8 mouse cellular contexts compared by ENCODE assay signal in the genomic region with DNA sequence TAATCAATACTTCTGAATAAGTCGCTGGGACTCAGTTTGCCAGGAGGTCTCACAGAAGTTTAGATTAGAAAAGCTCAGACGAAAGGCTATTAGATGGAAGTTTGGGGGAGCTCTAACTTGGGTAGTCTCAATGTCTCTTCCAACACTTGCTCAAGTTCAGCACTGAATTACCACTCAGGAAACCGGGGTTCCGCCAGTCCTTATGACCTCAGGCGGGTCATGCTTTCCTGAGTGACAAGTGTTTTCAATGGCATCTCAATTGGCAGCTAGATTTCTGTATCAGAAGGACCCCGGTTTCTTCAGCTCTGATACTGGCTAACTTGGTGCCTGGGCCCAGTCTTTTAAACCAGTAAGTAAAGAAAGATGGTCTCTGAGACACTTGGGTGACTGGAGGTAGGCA. TPM values are rescaled to one million over a fixed set of nuclear protein-coding genes. Genes with fewer than 3 reads are reported as not detected.
A peak's percentile ranks its signal among the peaks of the same experiment; 100 is the strongest.
DNase-seq lines count a peak whose midpoint lies in the region; ATAC-seq lines count a peak whose summit lies in the region.

No protein-coding gene starts in this region.

- H3K9me3 ChIP-seq in kidney, embryonic 14.5 days (ENCODE audit: control insufficient read depth, low read length): no peaks in the 10 kb centered on the region
- no peaks in the 10 kb centered on the region for H3K9me3 ChIP-seq in embryonic facial prominence, embryonic 11.5 days (replicated peaks; ENCODE audit: control insufficient read depth, low read length)
- no peaks in the 10 kb centered on the region for H3K9me3 ChIP-seq in intestine, embryonic 14.5 days (ENCODE audit: control insufficient read depth, low read length)
- H3K9me3 ChIP-seq in midbrain, embryonic 16.5 days (replicated peaks; ENCODE audit: control insufficient read depth, low read length, poor library complexity, severe bottlenecking): no peaks in the 10 kb centered on the region

- DNase-seq in kidney, adult 8-10 months: no peak
- DNase-seq in embryonic facial prominence, embryonic 11.5 days (ENCODE audit: low spot score): no peak
- DNase-seq in intestine, embryonic 14.5 days (ENCODE audit: low spot score): no peak
- no peak for DNase-seq in left cerebral cortex, postnatal 4 days
- DNase-seq in frontal cortex, postnatal 14 days (ENCODE audit: low spot score in 2 of 2): no peak
- no peak for DNase-seq in frontal cortex, postnatal 36 days (ENCODE audit: low spot score in 2 of 2)

- intact Hi-C loops in left cerebral cortex, postnatal 4 days (cut with DNase I): no loop called here

- H3K4me2 ChIP-seq in kidney, embryonic 14.5 days (replicated peaks; ENCODE audit: low read depth, low read length): peak overlapping the region; percentile 69
- peak overlapping the region; percentile 85 for H3K4me2 ChIP-seq in embryonic facial prominence, embryonic 11.5 days (ENCODE audit: low read depth, low read length)
- peak overlapping the region; percentile 69 for H3K4me2 ChIP-seq in intestine, embryonic 14.5 days (ENCODE audit: low read length)
- H3K4me2 ChIP-seq in midbrain, embryonic 16.5 days (ENCODE audit: low read length): peak overlapping the region; percentile 89

- peak overlapping the region; percentile 48 for H3K4me3 ChIP-seq in kidney, embryonic 14.5 days (ENCODE audit: low read length)
- H3K4me3 ChIP-seq in embryonic facial prominence, embryonic 11.5 days (ENCODE audit: low read depth, low read length): peak overlapping the region; percentile 42
- peak overlapping the region; percentile 40 for H3K4me3 ChIP-seq in intestine, embryonic 14.5 days (ENCODE audit: low read depth, low read length)
- H3K4me3 ChIP-seq in midbrain, embryonic 16.5 days (ENCODE audit: low read depth, low read length): no peak overlapping the region

- ATAC-seq in kidney, embryonic 14.5 days (ENCODE audit: low FRiP score, low TSS enrichment): no peak
- no peak for ATAC-seq in embryonic facial prominence, embryonic 11.5 days (replicated peaks; ENCODE audit: insufficient number of reproducible peaks, low FRiP score, low TSS enrichment, low read depth)
- no peak for ATAC-seq in intestine, embryonic 14.5 days (replicated peaks; ENCODE audit: low FRiP score, low TSS enrichment, low read depth)
- ATAC-seq in midbrain, embryonic 16.5 days: no peak

- H3K27ac ChIP-seq in kidney, embryonic 14.5 days (ENCODE audit: low read depth, low read length): peak overlapping the region; percentile 24; the same call in 1 of the 2 replicates
- H3K27ac ChIP-seq in embryonic facial prominence, embryonic 11.5 days (replicated peaks; ENCODE audit: low read depth, low read length): no peak overlapping the region
- no peak overlapping the region for H3K27ac ChIP-seq in intestine, embryonic 14.5 days (ENCODE audit: low read depth)
- H3K27ac ChIP-seq in midbrain, embryonic 16.5 days (ENCODE audit: low read length): no peak overlapping the region

- H3K9ac ChIP-seq in kidney, embryonic 14.5 days (ENCODE audit: low read depth, low read length): peak overlapping the region; percentile 60; the same call in 1 of the 2 replicates
- H3K9ac ChIP-seq in embryonic facial prominence, embryonic 11.5 days (replicated peaks; ENCODE audit: low read length): no peak overlapping the region
- H3K9ac ChIP-seq in intestine, embryonic 14.5 days (ENCODE audit: low read length): peak overlapping the region; percentile 45; the same call in 1 of the 2 replicates
- H3K9ac ChIP-seq in midbrain, embryonic 16.5 days (ENCODE audit: low read depth, low read length): no peak overlapping the region

- no peaks in the 10 kb centered on the region for H3K4me1 ChIP-seq in kidney, embryonic 14.5 days (ENCODE audit: control insufficient read depth, insufficient read depth, low read length)
- no peaks in the 10 kb centered on the region for H3K4me1 ChIP-seq in embryonic facial prominence, embryonic 11.5 days (ENCODE audit: control insufficient read depth, insufficient read depth, low read length)
- H3K4me1 ChIP-seq in intestine, embryonic 14.5 days (replicated peaks; ENCODE audit: control insufficient read depth, insufficient read depth, low read length): no peaks in the 10 kb centered on the region; the same call in 1 of the 2 replicates
- H3K4me1 ChIP-seq in midbrain, embryonic 16.5 days (ENCODE audit: control insufficient read depth, insufficient read depth, low read length): no peaks in the 10 kb centered on the region; the same call in 1 of the 2 replicates

- no peaks in the 10 kb centered on the region for H3K36me3 ChIP-seq in kidney, embryonic 14.5 days (ENCODE audit: control insufficient read depth, insufficient read depth, low read length)
- H3K36me3 ChIP-seq in embryonic facial prominence, embryonic 11.5 days (replicated peaks; ENCODE audit: control insufficient read depth, insufficient read depth, low read depth, low read length): no peaks in the 10 kb centered on the region
- no peaks in the 10 kb centered on the region for H3K36me3 ChIP-seq in intestine, embryonic 14.5 days (ENCODE audit: control insufficient read depth, insufficient read depth, low read length)
- no peaks in the 10 kb centered on the region for H3K36me3 ChIP-seq in midbrain, embryonic 16.5 days (ENCODE audit: control insufficient read depth, insufficient read depth, low read length)

- H3K27me3 ChIP-seq in kidney, embryonic 14.5 days (ENCODE audit: control insufficient read depth, insufficient read depth, low read length): no peaks in the 10 kb centered on the region; the same call in 1 of the 2 replicates
- H3K27me3 ChIP-seq in embryonic facial prominence, embryonic 11.5 days (ENCODE audit: control insufficient read depth, insufficient read depth, low read length): peaks cover 3% of the 10 kb centered on the region; the same call in 1 of the 2 replicates
- 0 out of 2 replicates have a peak, but pooled peaks cover 21% of the 10 kb centered on the region for H3K27me3 ChIP-seq in intestine, embryonic 14.5 days (replicated peaks; ENCODE audit: control insufficient read depth, insufficient read depth, low read length)
- peaks cover 15% of the 10 kb centered on the region for H3K27me3 ChIP-seq in midbrain, embryonic 16.5 days (ENCODE audit: control insufficient read depth, insufficient read depth, low read depth, low read length)

- 41% methylated on average over 6 of the region's 6 CpGs for WGBS in kidney, embryonic 14.5 days
- 36% methylated on average over 6 of the region's 6 CpGs for WGBS in embryonic facial prominence, embryonic 11.5 days
- 53% methylated on average over 6 of the region's 6 CpGs for WGBS in intestine, embryonic 14.5 days
- WGBS in midbrain, embryonic 16.5 days: 45% methylated on average over 6 of the region's 6 CpGs

RNA-seq across cellular contexts. Expression of a gene that starts 40.2 kb away (rescaled TPM):
- polyA plus RNA-seq in kidney, embryonic 14.5 days (2014; fragmentation: Nextera tagmentation; extraction: Ambion mirVana): 4.1 and 7.5 TPM in 2 replicates
- 5.0 and 6.5 TPM in 2 replicates for polyA plus RNA-seq in embryonic facial prominence, embryonic 11.5 days (2014; fragmentation: Nextera tagmentation; extraction: Ambion mirVana)
- polyA plus RNA-seq in intestine, embryonic 14.5 days (2014; fragmentation: Nextera tagmentation; extraction: Ambion mirVana): 6.3 and 6.6 TPM in 2 replicates
- 3.8 and 5.1 TPM in 2 replicates for polyA plus RNA-seq in midbrain, embryonic 16.5 days (2015; fragmentation: Nextera tagmentation; extraction: Ambion mirVana)
- 1 to 10 TPM; 7.3 to 7.9 TPM for total RNA-seq in left cerebral cortex, postnatal 4 days (2021)

Comparison
In these comparisons a context has a peak if more than half of its experiments do, and no peak if none do; other contexts are left out.
1. H3K9ac ChIP-seq: peak in kidney, embryonic 14.5 days (single experiment) and intestine, embryonic 14.5 days (single experiment); none in embryonic facial prominence, embryonic 11.5 days (single experiment) and midbrain, embryonic 16.5 days (single experiment).
2. Peak in every context shown above with its lines, with median percentiles within 50 percentile points of each other: H3K4me2 ChIP-seq.